Mouse (Mus musculus) ES-Bruce4 (cell line): ENCODE measurements around the gene Gm11060.

Experiments
- CTCF ChIP-seq: IDR thresholded peaks from one replicate; pipeline ENCODE4 v1.8.1; 2011; ENCODE audit warnings: low read depth, low read length
- EP300 ChIP-seq: IDR thresholded peaks from 2 replicates; pipeline ENCODE4 v1.6.1; 2011; ENCODE audit warnings: low read depth, low read length; ENCODE audit not compliant: insufficient read depth
- POLR2A ChIP-seq: IDR thresholded peaks from one replicate; pipeline ENCODE4 v1.8.1; 2011; ENCODE audit warnings: low read length; ENCODE audit not compliant: insufficient read depth

- TF ChIP-seq CTCF (no peak), POLR2A (no peak), EP300 (no peak)
These were observed 14.7 kb upstream of the Gm11060 start for GRCm38 (mm10) chr2:105077151-105077550.
